Mouse (Mus musculus) kidney, embryonic 14.5 days (tissue): Measurements from ENCODE around the gene Vps37c. TPM values are rescaled to one million over a fixed set of nuclear protein-coding genes. Genes with fewer than 3 reads are reported as not detected.

Source experiments
- ATAC-seq: fragments of 200-750 bp; cut with Nextera tagmentation; 2 replicates; pipeline ENCODE4 v1.8.0; 2017; ENCODE audit warnings: moderate number of reproducible peaks, mild to moderate bottlenecking, moderate TSS enrichment, moderate library complexity; ENCODE audit not compliant: low FRiP score, low TSS enrichment
- H3K27ac ChIP-seq: fragments of 300-500 bp; sonication (generic); 2 replicates; pipeline ENCODE4 v1.5.1; 2014; ENCODE audit warnings: low read depth, mild to moderate bottlenecking, low read length, moderate library complexity, mixed read lengths
- H3K27me3 ChIP-seq: fragments of 300-500 bp; sonication (generic); 2 replicates; pipeline ENCODE4 v1.6.1; 2014; ENCODE audit warnings: mild to moderate bottlenecking, low read length; ENCODE audit not compliant: control insufficient read depth, insufficient read depth
- H3K36me3 ChIP-seq: fragments of 300-500 bp; sonication (generic); 2 replicates; pipeline ENCODE4 v1.6.1; 2014; ENCODE audit warnings: low read length, mixed read lengths; ENCODE audit not compliant: control insufficient read depth, insufficient read depth
- H3K4me1 ChIP-seq: fragments of 300-500 bp; sonication (generic); 2 replicates; pipeline ENCODE4 v1.6.1; 2014; ENCODE audit warnings: low read length, mixed read lengths; ENCODE audit not compliant: control insufficient read depth, insufficient read depth
- H3K4me2 ChIP-seq: fragments of 300-500 bp; sonication (generic); replicated peaks from 2 replicates; pipeline ENCODE4 v1.6.1; 2014; ENCODE audit warnings: low read depth, mild to moderate bottlenecking, low read length
- H3K4me3 ChIP-seq: fragments of 300-500 bp; sonication (generic); 2 replicates; pipeline ENCODE4 v1.5.1; 2014; ENCODE audit warnings: mild to moderate bottlenecking, low read length
- H3K9ac ChIP-seq: fragments of 300-500 bp; sonication (generic); 2 replicates; pipeline ENCODE4 v1.6.1; 2014; ENCODE audit warnings: low read depth, mild to moderate bottlenecking, low read length, moderate library complexity
- H3K9me3 ChIP-seq: fragments of 300-500 bp; sonication (generic); 2 replicates; pipeline ENCODE4 v1.6.1; 2016; ENCODE audit warnings: low read length; ENCODE audit not compliant: control insufficient read depth
- WGBS: fragments of 180-500 bp; shearing (Covaris S2); extraction: QIAGEN DNeasy Blood & Tissue Kit; methylation state at CpG from one replicate; pipeline ENCODE4 v1.1.7; 2014; 5-methylcytosine and 5-hydroxymethylcytosine counted together
- polyA plus RNA-seq: library from polyadenylated mRNA; unstranded; fragments of >200 nt; fragmentation: Nextera tagmentation; extraction: Ambion mirVana; gene quantifications from 2 replicates; pipeline ENCODE4 v1.2.1, GENCODE M21; 2014

Gene Vps37c
- polyA plus RNA-seq, 1 experiment from 2014 or later, result 31.7 TPM

- Histone ChIP-seq H3K9ac (no peak within 1 kb of the TSS), H3K4me3 (no peak within 1 kb of the TSS), H3K27ac (no peak within 1 kb of the TSS), H3K36me3 (no peaks in the 10 kb centered on the region), H3K4me2 (no peak within 1 kb of the TSS), H3K4me1 (no peaks in the 10 kb centered on the region), H3K27me3 (no peaks in the 10 kb centered on the region), H3K9me3 (no peaks in the 10 kb centered on the region)
- WGBS, result 38% methylated on average over 6 of the region's 6 CpGs
- ATAC-seq, result no peak
Observed at GRCm38 (mm10) chr19:10677915-10678771, 10.4 kb upstream of the Vps37c start, which contains the start of gene Pga5. Gene Pga5 (minus strand): TSS chr19:10678071.

GRCm38 (mm10) chr19:10678772-10679067 is 9.8 kb upstream of the Vps37c start:
- Histone ChIP-seq H3K4me3 (no peak overlapping the region), H3K4me2 (no peak overlapping the region), H3K27me3 (no peaks in the 10 kb centered on the region), H3K36me3 (no peaks in the 10 kb centered on the region), H3K4me1 (no peaks in the 10 kb centered on the region), H3K9ac (no peak overlapping the region), H3K9me3 (no peaks in the 10 kb centered on the region), H3K27ac (no peak overlapping the region)
- ATAC-seq, result no peak
- WGBS, result 70% methylated on average over 1 of the region's 1 CpGs

GRCm38 (mm10) chr19:10681571-10681970 is 7.0 kb upstream of the Vps37c start:
- no peak overlapping the region for H3K9ac ChIP-seq

GRCm38 (mm10) chr19:10685081-10685480 is 3.5 kb upstream of the Vps37c start:
- H3K27ac ChIP-seq, result no peak overlapping the region
- no peak for ATAC-seq
- peaks cover 8% of the 10 kb centered on the region for H3K4me1 ChIP-seq
- H3K9me3 ChIP-seq, result no peaks in the 10 kb centered on the region
- H3K4me2 ChIP-seq, result no peak overlapping the region
- H3K9ac ChIP-seq, result no peak overlapping the region
- H3K27me3 ChIP-seq, result no peaks in the 10 kb centered on the region
- no peaks in the 10 kb centered on the region for H3K36me3 ChIP-seq
- WGBS, result 76% methylated on average over 9 of the region's 9 CpGs
- H3K4me3 ChIP-seq, result no peak overlapping the region

More at GRCm38 (mm10) chr19:10681571-10681970, 7.0 kb upstream of the Vps37c start:
- WGBS, result 57% methylated on average over 4 of the region's 4 CpGs
- Histone ChIP-seq H3K4me2 (no peak overlapping the region), H3K9me3 (no peaks in the 10 kb centered on the region), H3K4me1 (no peaks in the 10 kb centered on the region), H3K36me3 (no peaks in the 10 kb centered on the region), H3K27me3 (no peaks in the 10 kb centered on the region), H3K27ac (no peak overlapping the region), H3K4me3 (no peak overlapping the region)
- no peak for ATAC-seq

- H3K27ac ChIP-seq, result no peak overlapping the region
- no peak for ATAC-seq
- 86% methylated on average over 2 of the region's 2 CpGs for WGBS
Observed at GRCm38 (mm10) chr19:10685727-10686126, 2.8 kb upstream of the Vps37c start.

GRCm38 (mm10) chr19:10689470-10690166 is 1.1 kb downstream of the Vps37c start:
- peak overlapping the region; percentile 97 for H3K27ac ChIP-seq
- peak overlapping the region; percentile 87 for H3K4me3 ChIP-seq
- WGBS, result 59% methylated on average over 5 of the region's 5 CpGs
- peak overlapping the region; percentile 71 for H3K4me2 ChIP-seq
- no peaks in the 10 kb centered on the region for H3K27me3 ChIP-seq
- no peak; the same call in 1 of the 2 replicates for ATAC-seq
- H3K4me1 ChIP-seq, result peaks cover 11% of the 10 kb centered on the region
- H3K9ac ChIP-seq, result peak overlapping the region; percentile 73
- no peaks in the 10 kb centered on the region for H3K9me3 ChIP-seq
- H3K36me3 ChIP-seq, result no peaks in the 10 kb centered on the region

More at GRCm38 (mm10) chr19:10685727-10686126, 2.8 kb upstream of the Vps37c start:
- Histone ChIP-seq H3K27me3 (no peaks in the 10 kb centered on the region), H3K9me3 (no peaks in the 10 kb centered on the region), H3K4me3 (no peak overlapping the region), H3K4me1 (peaks cover 11% of the 10 kb centered on the region), H3K36me3 (no peaks in the 10 kb centered on the region), H3K4me2 (no peak overlapping the region), H3K9ac (no peak overlapping the region)

- ATAC-seq, result no peak
- peaks cover 14% of the 10 kb centered on the region for H3K4me1 ChIP-seq
- H3K27me3 ChIP-seq, result no peaks in the 10 kb centered on the region
- H3K9ac ChIP-seq, result peak overlapping the region; percentile 73; the same call in 1 of the 2 replicates
- WGBS, result 66% methylated on average over 3 of the region's 3 CpGs
- 0 out of 2 replicates have a peak overlapping the region, but pooled peaks have one; percentile 8 for H3K4me2 ChIP-seq
- H3K36me3 ChIP-seq, result no peaks in the 10 kb centered on the region
- no peaks in the 10 kb centered on the region for H3K9me3 ChIP-seq
- peak overlapping the region; percentile 97; the same call in 1 of the 2 replicates for H3K27ac ChIP-seq
- no peak overlapping the region; the same call in 1 of the 2 replicates for H3K4me3 ChIP-seq
Observed at GRCm38 (mm10) chr19:10690336-10690735, 1.8 kb downstream of the Vps37c start.

- Histone ChIP-seq H3K4me3 (no peak overlapping the region), H3K9ac (no peak overlapping the region), H3K27me3 (no peaks in the 10 kb centered on the region), H3K4me2 (no peak overlapping the region), H3K36me3 (no peaks in the 10 kb centered on the region), H3K27ac (no peak overlapping the region), H3K9me3 (no peaks in the 10 kb centered on the region), H3K4me1 (peaks cover 22% of the 10 kb centered on the region)
- no peak for ATAC-seq
- 96% methylated on average over 4 of the region's 4 CpGs for WGBS
Observed at GRCm38 (mm10) chr19:10691121-10691520, 2.6 kb downstream of the Vps37c start.

GRCm38 (mm10) chr19:10691660-10692059 is 3.1 kb downstream of the Vps37c start:
- H3K36me3 ChIP-seq, result no peaks in the 10 kb centered on the region
- no peak for ATAC-seq
- peaks cover 22% of the 10 kb centered on the region for H3K4me1 ChIP-seq
- no peak overlapping the region for H3K4me3 ChIP-seq
- 91% methylated on average over 3 of the region's 3 CpGs for WGBS
- H3K9ac ChIP-seq, result no peak overlapping the region
- no peaks in the 10 kb centered on the region for H3K9me3 ChIP-seq
- no peak overlapping the region for H3K4me2 ChIP-seq
- no peaks in the 10 kb centered on the region for H3K27me3 ChIP-seq
- no peak overlapping the region for H3K27ac ChIP-seq
